Mouse (Mus musculus): ENCODE measurements around the gene Rdh5. TPM values are rescaled to one million over a fixed set of nuclear protein-coding genes. Genes with fewer than 3 reads are reported as not detected.

Rdh5 gene
- total RNA-seq, 2 experiments from 2014 or later, result 11.7 to 12.1 TPM

DNA sequence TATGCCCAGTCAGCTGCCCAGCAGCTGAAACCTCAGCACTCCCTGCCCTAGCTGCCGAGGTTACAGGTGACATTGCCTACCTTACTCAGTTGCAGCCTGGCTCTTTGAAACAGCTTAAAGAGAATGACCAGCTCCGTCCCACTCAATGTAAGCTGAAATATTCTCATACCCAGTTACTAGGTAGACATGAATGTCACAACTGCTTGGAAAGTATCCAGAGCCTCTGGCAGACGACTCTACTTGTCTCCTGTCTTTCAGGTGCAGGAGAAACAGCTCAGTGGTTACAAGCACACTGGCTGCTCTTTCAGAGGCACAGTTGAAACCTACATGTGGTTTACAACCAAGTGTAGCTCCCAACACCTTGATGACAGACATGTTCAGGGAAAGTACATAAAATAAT lies 52.3 kb downstream of the Rdh5 start:
- no peak for DNase-seq (ENCODE audit: low spot score in 2 of 2)

DNA sequence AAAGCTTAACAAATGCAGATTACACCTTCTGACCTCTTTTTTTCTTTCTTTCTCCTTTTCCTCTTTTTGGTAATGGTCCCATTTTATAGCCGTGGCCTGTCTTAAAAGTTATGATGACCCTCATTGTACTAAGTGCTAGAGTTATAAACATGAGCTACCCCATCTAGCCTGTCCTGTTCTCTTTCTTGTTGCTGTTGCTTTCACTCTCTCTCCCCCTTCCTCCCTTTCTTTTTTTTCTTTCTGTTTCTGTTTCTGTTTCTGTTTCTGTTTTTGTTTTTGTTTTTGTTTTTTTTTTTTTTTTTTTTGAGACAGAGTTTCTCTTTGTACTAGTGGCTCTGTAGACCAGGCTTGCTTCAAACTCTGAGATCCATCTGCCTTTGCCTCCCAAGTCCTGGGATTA lies 56.2 kb downstream of the Rdh5 start:
- no peak for DNase-seq (ENCODE audit: low spot score in 2 of 2)

DNA sequence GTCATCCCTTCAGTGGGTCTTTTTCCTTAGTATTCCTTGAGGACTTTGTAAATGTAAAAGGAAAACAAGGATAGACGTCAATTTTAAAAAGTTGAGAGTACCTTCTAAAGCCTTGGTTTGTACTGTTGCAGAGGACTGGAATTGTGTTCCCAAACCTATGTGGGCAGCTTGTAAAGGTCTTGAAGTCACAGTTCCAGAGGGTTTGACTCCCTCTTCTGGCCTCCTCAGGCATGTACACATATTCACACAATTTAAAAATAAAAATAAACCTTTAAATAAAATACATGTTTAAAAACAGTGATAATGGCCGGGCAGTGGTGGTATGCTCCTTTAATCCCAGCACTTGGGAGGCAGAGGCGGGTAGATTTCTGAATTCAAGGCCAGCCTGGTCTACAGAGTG lies 56.6 kb downstream of the Rdh5 start:
- DNase-seq (ENCODE audit: low spot score in 2 of 2), result no peak

Other genes starting within 250 kb of the Rdh5 start
- gene Suox, start 248.8 kb downstream of the Rdh5 start, total RNA-seq (2021), result 10 to 100 TPM; 12.0 to 13.1 TPM
- gene Rab5b, start 226.6 kb downstream of the Rdh5 start, total RNA-seq (2021), result 10 to 100 TPM; 85.8 to 88.8 TPM
- 1 to 10 TPM; 4.0 to 5.2 TPM for gene Pmel, start 218.7 kb downstream of the Rdh5 start, total RNA-seq (2021)
- 10 to 100 TPM; 38.7 to 42.8 TPM for gene Cdk2, start 217.9 kb downstream of the Rdh5 start, total RNA-seq (2021)
- gene Dgka, start 178.0 kb downstream of the Rdh5 start, total RNA-seq (2021), result 1 to 10 TPM; 6.7 TPM
- 10 to 100 TPM; 18.3 to 22.1 TPM for gene Pym1, start 175.0 kb downstream of the Rdh5 start, total RNA-seq (2021)
- 1 to 10 TPM; 2.8 to 3.0 TPM for gene Mmp19, start 132.0 kb downstream of the Rdh5 start, total RNA-seq (2021)
- gene Dnajc14, start 118.8 kb downstream of the Rdh5 start, total RNA-seq (2021), result 10 to 100 TPM; 48.6 to 50.7 TPM
- 10 to 100 TPM; 17.3 to 20.2 TPM for gene Tmem198b, start 118.5 kb downstream of the Rdh5 start, total RNA-seq (2021)
- 10 to 100 TPM; 48.5 to 54.6 TPM for gene Sarnp, start 105.6 kb downstream of the Rdh5 start, total RNA-seq (2021)
- gene Ormdl2, start 101.2 kb downstream of the Rdh5 start, total RNA-seq (2021), result 10 to 100 TPM; 11.7 to 12.0 TPM
- 1 to 10 TPM; 7.5 to 8.3 TPM for gene Gdf11, start 31.2 kb downstream of the Rdh5 start, total RNA-seq (2021)
- 100 to 1,000 TPM; 311 to 352 TPM for gene Cd63, start 21.9 kb downstream of the Rdh5 start, total RNA-seq (2021)
- 100 to 1,000 TPM; 218 to 231 TPM for gene Bloc1s1, start 1.1 kb upstream of the Rdh5 start, total RNA-seq (2021)
- 100 to 1,000 TPM; 148 to 157 TPM for gene Itga7, start 10.9 kb upstream of the Rdh5 start, total RNA-seq (2021)
- under 1 TPM in 1 of 2 experiments, not detected in 1; 0.73 TPM for gene Mettl7b, start 38.1 kb upstream of the Rdh5 start, total RNA-seq (2021)
- not detected for gene Olfr9, start 66.5 kb upstream of the Rdh5 start, total RNA-seq (2021)
- gene Olfr763, start 87.9 kb upstream of the Rdh5 start, total RNA-seq (2021), result not detected
- not detected for gene Olfr764-ps1, start 117.0 kb upstream of the Rdh5 start, total RNA-seq (2021)
- not detected for gene Olfr765, start 127.1 kb upstream of the Rdh5 start, total RNA-seq (2021)
- gene Olfr766-ps1, start 146.1 kb upstream of the Rdh5 start, total RNA-seq (2021), result not detected
- not detected for gene Olfr767, start 160.0 kb upstream of the Rdh5 start, total RNA-seq (2021)
- gene Olfr768, start 176.5 kb upstream of the Rdh5 start, total RNA-seq (2021), result not detected
- not detected for gene Olfr769, start 195.0 kb upstream of the Rdh5 start, total RNA-seq (2021)
- not detected for gene Olfr770, start 216.1 kb upstream of the Rdh5 start, total RNA-seq (2021)
- gene Olfr771, start 241.9 kb upstream of the Rdh5 start, total RNA-seq (2021), result not detected